Mouse (Mus musculus) forebrain, embryonic 16.5 days (tissue): Measurements from ENCODE around the gene Id3. TPM values are rescaled to one million over a fixed set of nuclear protein-coding genes. Genes with fewer than 3 reads are reported as not detected.

ENCODE experiments used
- ATAC-seq: fragments of 200-750 bp; cut with Nextera tagmentation; 2 replicates; pipeline ENCODE4 v1.8.0; 2017; ENCODE audit warnings: mild to moderate bottlenecking, moderate library complexity
- H3K27ac ChIP-seq: fragments of 300-500 bp; sonication (generic); 2 replicates; pipeline ENCODE4 v1.5.1; 2014; ENCODE audit warnings: low read length, control low read depth
- H3K27me3 ChIP-seq: fragments of 300-500 bp; sonication (generic); replicated peaks from 2 replicates; pipeline ENCODE4 v1.6.1; 2014; ENCODE audit warnings: low read length; ENCODE audit not compliant: control insufficient read depth, insufficient read depth
- H3K36me3 ChIP-seq: fragments of 300-500 bp; sonication (generic); 2 replicates; pipeline ENCODE4 v1.6.1; 2014; ENCODE audit not compliant: control insufficient read depth, insufficient read depth
- H3K4me1 ChIP-seq: fragments of 300-500 bp; sonication (generic); replicated peaks from 2 replicates; pipeline ENCODE4 v1.6.1; 2014; ENCODE audit warnings: low read length; ENCODE audit not compliant: control insufficient read depth, insufficient read depth
- H3K4me2 ChIP-seq: fragments of 300-500 bp; sonication (generic); 2 replicates; pipeline ENCODE4 v1.6.1; 2014; ENCODE audit warnings: mild to moderate bottlenecking, low read length, control low read depth
- H3K4me3 ChIP-seq: fragments of 300-500 bp; sonication (generic); replicated peaks from 2 replicates; pipeline ENCODE4 v1.5.1; 2014; ENCODE audit warnings: mild to moderate bottlenecking, low read length, control low read depth
- H3K9ac ChIP-seq: fragments of 300-500 bp; sonication (generic); replicated peaks from 2 replicates; pipeline ENCODE4 v1.6.1; 2014; ENCODE audit warnings: low read depth, low read length, control low read depth
- H3K9me3 ChIP-seq: fragments of 300-500 bp; sonication (generic); 2 replicates; pipeline ENCODE4 v1.6.1; 2016; ENCODE audit warnings: low read length; ENCODE audit not compliant: control insufficient read depth
- WGBS: fragments of 180-500 bp; shearing (Covaris S2); extraction: QIAGEN DNeasy Blood & Tissue Kit; methylation state at CpG from one replicate; pipeline ENCODE4 v1.1.7; 2014; 5-methylcytosine and 5-hydroxymethylcytosine counted together
- polyA plus RNA-seq: library from polyadenylated mRNA; unstranded; fragments of >200 nt; fragmentation: Nextera tagmentation; extraction: Ambion mirVana; gene quantifications from 2 replicates; pipeline ENCODE4 v1.2.1, GENCODE M21; 2015

The Id3 gene
- polyA plus RNA-seq, 1 experiment from 2014 or later: 85.1 TPM

DNA sequence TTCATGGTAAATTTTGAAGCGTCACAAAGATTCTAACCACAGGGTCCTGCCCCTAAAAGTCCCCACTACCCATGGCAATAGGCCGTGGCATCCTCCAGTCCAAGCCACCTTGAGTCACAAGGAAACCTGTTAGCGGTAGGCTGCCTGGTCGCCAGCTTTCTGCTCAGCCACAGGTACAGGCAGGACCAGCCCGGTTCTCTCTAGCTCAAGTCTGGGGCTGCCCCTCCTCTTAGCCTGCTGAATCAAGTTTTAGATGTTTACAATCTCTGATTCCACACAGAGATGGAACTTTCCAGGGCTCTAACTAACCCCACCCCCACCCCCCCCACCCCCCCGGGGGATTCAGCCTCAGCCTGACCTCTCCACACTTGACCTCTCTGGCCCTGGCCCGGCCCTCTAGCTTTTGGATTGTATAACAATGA lies 36.4 kb upstream of the Id3 start:
- Histone ChIP-seq H3K27me3 (no peaks in the 10 kb centered on the region), H3K4me1 (0 out of 2 replicates have a peak, but pooled peaks cover 5% of the 10 kb centered on the region), H3K9ac (no peak overlapping the region), H3K9me3 (no peaks in the 10 kb centered on the region), H3K27ac (no peak overlapping the region), H3K4me3 (no peak overlapping the region), H3K36me3 (no peaks in the 10 kb centered on the region), H3K4me2 (no peak overlapping the region)
- no peak for ATAC-seq
- 56% methylated on average over 7 of the region's 7 CpGs for WGBS

DNA sequence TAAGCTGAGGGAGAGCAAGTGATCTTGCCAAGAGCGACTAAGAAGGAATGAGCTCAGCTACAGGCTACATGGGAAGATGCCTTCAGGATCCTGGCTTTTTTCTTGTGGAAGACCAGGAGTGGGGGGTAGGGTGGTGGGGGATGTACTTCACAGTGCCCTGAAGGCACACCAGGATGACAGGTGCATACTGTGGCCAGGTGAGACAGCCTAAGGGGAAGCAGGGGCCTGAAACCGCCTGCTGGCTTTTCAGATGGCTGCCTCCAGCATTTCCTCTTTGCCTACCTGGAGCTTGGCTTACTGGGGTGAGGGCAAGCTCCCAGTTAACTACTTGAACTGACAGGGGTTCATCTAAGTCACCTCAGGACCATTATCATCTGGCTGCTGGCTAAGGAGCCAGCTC lies 34.1 kb upstream of the Id3 start:
- H3K9ac ChIP-seq: no peak overlapping the region
- H3K36me3 ChIP-seq: no peaks in the 10 kb centered on the region
- no peak overlapping the region for H3K4me3 ChIP-seq
- 0 out of 2 replicates have a peak, but pooled peaks cover 5% of the 10 kb centered on the region for H3K4me1 ChIP-seq
- ATAC-seq: no peak
- H3K9me3 ChIP-seq: no peaks in the 10 kb centered on the region
- H3K4me2 ChIP-seq: no peak overlapping the region
- 81% methylated on average over 2 of the region's 2 CpGs for WGBS
- no peak overlapping the region for H3K27ac ChIP-seq
- no peaks in the 10 kb centered on the region for H3K27me3 ChIP-seq

DNA sequence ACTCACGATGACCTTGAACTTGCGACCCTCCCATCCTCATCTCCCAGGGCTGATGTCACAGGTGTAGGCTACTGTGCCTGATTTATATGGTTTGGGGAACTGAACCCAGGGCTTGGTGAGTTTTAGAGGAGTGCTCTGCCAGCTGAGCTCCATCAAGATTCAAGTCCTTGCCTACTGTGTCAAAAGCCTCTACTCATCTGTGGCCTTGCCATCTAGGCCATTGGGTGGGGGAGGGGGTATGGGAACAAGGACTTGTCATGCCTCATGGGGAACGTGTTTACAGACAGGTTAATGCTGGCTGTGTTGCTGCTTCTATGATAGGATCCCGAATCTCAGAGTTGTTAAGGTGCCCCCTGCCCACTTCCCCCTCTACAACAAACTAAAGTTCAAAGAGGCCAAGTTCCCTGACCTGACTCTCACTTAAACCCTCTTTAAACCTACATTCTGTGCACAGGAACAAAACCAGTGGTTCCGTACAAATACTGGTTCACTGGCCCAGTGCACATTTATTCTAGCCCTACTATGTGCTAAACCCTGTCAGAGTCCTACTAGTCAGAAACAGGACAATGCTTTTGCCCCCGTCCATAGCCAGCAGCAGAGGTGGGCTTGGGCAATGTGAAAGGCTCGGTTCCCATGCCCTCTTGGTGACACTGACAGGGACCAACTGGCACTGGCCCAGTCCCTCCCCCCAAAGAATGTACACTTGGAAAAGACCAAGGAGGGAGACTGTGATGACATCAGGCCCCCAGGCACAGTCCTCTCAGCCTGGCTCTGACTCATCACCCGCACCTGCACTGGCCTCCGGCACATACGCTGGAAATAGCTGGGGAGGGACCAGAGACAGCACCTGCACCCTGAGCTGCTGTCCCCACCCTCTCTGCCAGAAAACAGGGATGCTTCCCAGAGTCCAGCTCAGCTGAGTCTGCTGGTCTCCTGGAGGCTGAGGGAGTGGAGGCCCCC lies 33.1 kb upstream of the Id3 start:
- Histone ChIP-seq H3K36me3 (no peaks in the 10 kb centered on the region), H3K4me2 (no peak overlapping the region), H3K9me3 (no peaks in the 10 kb centered on the region), H3K9ac (no peak overlapping the region), H3K4me1 (no peaks in the 10 kb centered on the region), H3K27me3 (no peaks in the 10 kb centered on the region), H3K4me3 (no peak overlapping the region), H3K27ac (no peak overlapping the region)
- 83% methylated on average over 10 of the region's 10 CpGs for WGBS
- no peak for ATAC-seq

DNA sequence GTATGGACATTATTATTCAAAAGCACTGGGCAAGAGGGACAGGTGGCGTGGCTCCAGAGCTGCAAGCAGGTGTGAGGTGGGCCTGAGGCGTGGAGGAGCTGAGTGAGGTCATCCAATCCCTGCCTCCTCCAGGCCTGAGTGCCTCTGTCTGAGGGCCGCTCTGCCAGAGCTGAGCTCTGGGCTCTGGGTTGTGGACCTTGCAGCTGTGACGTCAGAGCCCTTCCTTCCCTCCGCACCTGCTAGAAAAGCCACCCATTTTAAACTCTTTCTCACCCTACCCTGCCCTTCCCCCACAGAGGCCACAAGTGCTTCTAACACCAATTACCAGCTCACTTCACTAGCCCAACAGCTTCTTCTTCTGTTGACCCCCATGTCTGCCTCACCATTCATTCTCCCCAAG lies 31.0 kb upstream of the Id3 start:
- H3K9me3 ChIP-seq: no peaks in the 10 kb centered on the region
- H3K4me2 ChIP-seq: no peak overlapping the region
- WGBS: 62% methylated on average over 5 of the region's 5 CpGs
- H3K4me3 ChIP-seq: no peak overlapping the region
- no peaks in the 10 kb centered on the region for H3K36me3 ChIP-seq
- no peaks in the 10 kb centered on the region for H3K27me3 ChIP-seq
- no peak overlapping the region for H3K9ac ChIP-seq
- no peak for ATAC-seq
- H3K4me1 ChIP-seq: no peaks in the 10 kb centered on the region
- no peak overlapping the region for H3K27ac ChIP-seq

DNA sequence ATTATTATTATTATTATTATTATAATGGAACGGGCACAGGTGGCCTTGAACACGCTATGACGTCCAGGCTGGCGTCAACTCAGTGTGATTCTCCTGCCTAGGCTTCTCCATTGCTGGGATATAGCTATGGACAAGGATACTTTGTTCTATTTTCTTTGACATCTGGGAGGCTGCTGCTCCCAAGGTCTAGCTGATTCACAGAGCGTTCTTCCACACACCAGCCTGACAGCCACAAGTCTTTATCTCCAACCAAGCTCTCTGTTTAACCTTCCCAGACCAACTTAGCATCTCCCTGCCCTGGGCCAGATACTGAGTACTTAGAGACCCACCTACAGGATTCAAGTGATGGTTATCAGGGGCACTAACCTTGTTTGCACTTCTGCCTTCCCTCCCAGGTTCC lies 28.6 kb upstream of the Id3 start:
- Histone ChIP-seq H3K9ac (no peak overlapping the region), H3K4me1 (no peaks in the 10 kb centered on the region), H3K4me3 (no peak overlapping the region), H3K9me3 (no peaks in the 10 kb centered on the region), H3K27me3 (no peaks in the 10 kb centered on the region), H3K4me2 (no peak overlapping the region), H3K27ac (no peak overlapping the region), H3K36me3 (no peaks in the 10 kb centered on the region)
- 86% methylated on average over 5 of the region's 5 CpGs for WGBS
- no peak for ATAC-seq

DNA sequence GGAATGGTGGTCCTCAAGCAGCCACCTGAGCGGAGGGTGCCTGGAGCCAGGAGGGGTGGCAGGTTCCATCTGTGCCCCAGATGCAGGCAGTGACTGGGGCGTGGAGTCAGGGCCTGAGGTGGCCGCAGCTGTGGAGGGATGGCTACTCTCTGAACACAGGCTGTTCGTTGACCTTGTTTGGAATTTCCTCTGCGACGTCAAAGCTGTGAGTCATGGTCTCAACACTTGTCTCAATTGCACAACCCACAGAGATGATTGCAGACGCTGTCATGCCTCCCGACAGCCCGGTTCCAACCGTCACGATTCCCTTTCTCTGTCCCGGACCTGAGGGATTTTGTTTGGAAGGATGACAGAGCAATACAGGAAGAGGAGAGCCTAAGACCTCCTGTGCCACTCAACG lies 26.3 kb upstream of the Id3 start:
- ATAC-seq: no peak
- H3K9ac ChIP-seq: no peak overlapping the region
- no peaks in the 10 kb centered on the region for H3K36me3 ChIP-seq
- no peak overlapping the region for H3K27ac ChIP-seq
- H3K4me1 ChIP-seq: no peaks in the 10 kb centered on the region
- H3K27me3 ChIP-seq: no peaks in the 10 kb centered on the region
- H3K4me2 ChIP-seq: no peak overlapping the region
- H3K9me3 ChIP-seq: no peaks in the 10 kb centered on the region
- 66% methylated on average over 13 of the region's 13 CpGs for WGBS
- no peak overlapping the region for H3K4me3 ChIP-seq

DNA sequence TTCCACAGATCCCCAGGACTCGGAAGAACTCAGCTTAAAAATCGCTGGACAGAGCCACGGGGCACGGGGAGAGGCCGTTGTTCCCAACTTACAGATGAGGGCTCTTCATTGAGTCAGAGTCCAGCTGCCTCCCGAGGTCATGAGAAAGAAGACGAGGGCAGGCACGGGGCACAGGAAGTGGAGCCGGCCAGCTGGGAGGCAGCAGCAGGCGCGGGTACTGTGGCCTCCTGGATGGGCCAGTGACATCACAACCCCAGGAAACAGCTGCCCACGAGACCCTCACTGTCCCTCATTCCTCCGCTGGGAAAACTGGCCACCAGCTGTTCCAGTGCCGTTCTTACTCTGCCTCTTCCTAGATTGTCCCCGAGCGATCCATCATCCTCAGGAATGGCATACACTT lies 23.3 kb upstream of the Id3 start:
- Histone ChIP-seq H3K9me3 (no peaks in the 10 kb centered on the region), H3K27me3 (no peaks in the 10 kb centered on the region), H3K4me1 (no peaks in the 10 kb centered on the region), H3K36me3 (no peaks in the 10 kb centered on the region), H3K27ac (no peak overlapping the region), H3K9ac (no peak overlapping the region), H3K4me2 (no peak overlapping the region), H3K4me3 (no peak overlapping the region)
- ATAC-seq: no peak
- WGBS: 58% methylated on average over 16 of the region's 16 CpGs

DNA sequence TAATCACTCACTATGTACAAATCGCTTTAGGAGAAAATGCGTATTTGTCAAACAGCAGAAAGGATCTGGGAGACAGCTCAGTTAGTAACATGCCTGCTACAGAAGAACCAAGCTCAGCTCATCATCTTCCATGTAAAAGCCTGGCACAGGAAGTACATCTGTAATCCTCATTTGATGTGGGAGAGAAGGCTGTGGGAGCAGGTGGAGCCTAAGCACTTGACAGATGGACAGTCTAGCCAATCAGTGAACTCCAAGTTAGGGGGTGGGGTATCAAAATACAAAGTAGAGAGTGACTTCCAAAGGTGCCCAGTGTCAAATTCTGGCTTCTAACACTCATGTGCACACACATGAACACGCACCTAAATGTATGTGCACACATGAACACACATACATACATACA lies 22.1 kb upstream of the Id3 start:
- Histone ChIP-seq H3K9me3 (no peaks in the 10 kb centered on the region), H3K4me2 (no peak overlapping the region), H3K9ac (no peak overlapping the region), H3K36me3 (no peaks in the 10 kb centered on the region), H3K27me3 (no peaks in the 10 kb centered on the region), H3K27ac (no peak overlapping the region), H3K4me3 (no peak overlapping the region), H3K4me1 (no peaks in the 10 kb centered on the region)
- 97% methylated on average over 3 of the region's 3 CpGs for WGBS
- ATAC-seq: no peak

DNA sequence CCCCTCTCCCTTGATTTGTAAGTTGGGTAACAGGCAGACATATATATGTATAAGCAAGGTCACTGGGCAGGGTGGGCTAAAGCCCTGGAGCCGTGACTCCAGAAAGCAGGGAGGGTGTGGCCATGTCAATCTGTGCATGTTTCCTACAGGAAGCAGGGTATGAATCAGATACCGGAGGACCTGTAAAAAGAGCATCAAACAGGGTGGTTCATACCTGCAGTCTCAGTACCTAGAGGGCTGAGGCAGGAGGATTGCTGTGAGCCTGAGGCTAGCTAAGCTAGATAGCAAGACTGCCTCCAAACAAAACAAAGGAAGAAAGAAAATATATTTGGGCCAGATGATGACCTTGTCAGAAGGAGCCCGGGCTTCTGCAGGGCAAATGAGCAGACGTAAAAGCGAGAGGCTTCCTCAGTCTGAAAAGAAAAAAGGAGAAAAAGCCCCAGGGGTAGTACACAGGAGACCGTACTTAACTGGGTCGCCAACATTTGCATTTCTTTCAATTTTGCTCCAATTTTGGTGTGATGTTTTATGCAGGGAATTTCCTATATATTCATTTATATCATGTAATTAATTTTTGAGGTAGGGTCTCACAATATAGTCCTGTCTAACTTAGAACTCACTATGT lies 21.3 kb upstream of the Id3 start:
- H3K9ac ChIP-seq: no peak overlapping the region
- H3K4me1 ChIP-seq: no peaks in the 10 kb centered on the region
- no peak overlapping the region for H3K27ac ChIP-seq
- H3K36me3 ChIP-seq: no peaks in the 10 kb centered on the region
- H3K9me3 ChIP-seq: no peaks in the 10 kb centered on the region
- H3K4me2 ChIP-seq: no peak overlapping the region
- no peaks in the 10 kb centered on the region for H3K27me3 ChIP-seq
- H3K4me3 ChIP-seq: no peak overlapping the region
- no peak for ATAC-seq
- whole genome bisulfite sequencing: 86% methylated on average over 7 of the region's 7 CpGs
